Mouse (Mus musculus) olfactory bulb, adult 2 months (tissue): ENCODE data around the gene Dclk2.

Source experiments
- CTCF ChIP-seq: fragments of 200-500 bp; IDR thresholded peaks from 2 replicates; pipeline ENCODE4 v1.5.1; 2012; ENCODE audit warnings: low read depth, mild to moderate bottlenecking, low read length, moderate library complexity; ENCODE audit not compliant: insufficient read depth
- POLR2A ChIP-seq: fragments of 200-500 bp; IDR thresholded peaks from 2 replicates; pipeline ENCODE4 v1.6.1; 2012; ENCODE audit warnings: mild to moderate bottlenecking, low read depth, low read length, moderate library complexity; ENCODE audit not compliant: insufficient read depth

GRCm38 (mm10) chr3:86821383-86821782 lies 99.3 kb downstream of the Dclk2 start:
- TF ChIP-seq CTCF, result no peak
- TF ChIP-seq POLR2A, result no peak
